Mouse (Mus musculus): ENCODE measurements around the gene Fgf22.

The Fgf22 gene

DNA sequence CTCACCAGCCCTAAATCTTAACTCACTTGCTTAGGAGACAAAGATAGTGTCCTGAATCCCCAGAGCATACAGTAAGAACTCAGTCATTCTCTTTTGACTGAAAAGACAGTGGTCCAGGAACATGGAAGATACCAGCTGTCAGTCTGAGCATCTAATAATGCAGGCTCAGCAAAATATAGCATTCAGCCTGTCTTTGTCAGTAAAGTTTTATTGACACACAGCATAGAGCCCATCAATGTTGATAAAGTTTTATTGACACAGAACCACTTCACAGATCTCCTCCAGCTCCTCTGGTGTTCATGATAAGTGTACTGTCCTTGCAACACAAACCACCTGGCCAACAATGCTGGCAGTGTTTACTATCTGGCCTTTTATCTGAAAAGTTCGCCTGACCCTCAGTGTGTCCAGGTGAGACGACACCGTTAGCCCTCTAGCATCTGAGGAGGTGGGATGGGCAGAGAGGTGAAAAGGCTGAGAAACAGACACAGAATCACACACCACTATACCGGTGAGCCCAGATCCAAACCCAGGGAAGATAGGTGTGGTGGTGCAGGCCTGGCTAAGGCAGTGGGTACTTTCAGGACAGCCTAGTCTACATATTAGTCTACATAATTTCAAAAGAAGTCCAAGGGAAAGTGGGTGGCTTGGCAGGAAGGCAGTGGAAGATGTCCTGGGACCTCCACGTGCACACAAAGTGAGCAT lies 37.6 kb downstream of the Fgf22 start:
- no peak for DNase-seq (ENCODE audit: low spot score)

DNA sequence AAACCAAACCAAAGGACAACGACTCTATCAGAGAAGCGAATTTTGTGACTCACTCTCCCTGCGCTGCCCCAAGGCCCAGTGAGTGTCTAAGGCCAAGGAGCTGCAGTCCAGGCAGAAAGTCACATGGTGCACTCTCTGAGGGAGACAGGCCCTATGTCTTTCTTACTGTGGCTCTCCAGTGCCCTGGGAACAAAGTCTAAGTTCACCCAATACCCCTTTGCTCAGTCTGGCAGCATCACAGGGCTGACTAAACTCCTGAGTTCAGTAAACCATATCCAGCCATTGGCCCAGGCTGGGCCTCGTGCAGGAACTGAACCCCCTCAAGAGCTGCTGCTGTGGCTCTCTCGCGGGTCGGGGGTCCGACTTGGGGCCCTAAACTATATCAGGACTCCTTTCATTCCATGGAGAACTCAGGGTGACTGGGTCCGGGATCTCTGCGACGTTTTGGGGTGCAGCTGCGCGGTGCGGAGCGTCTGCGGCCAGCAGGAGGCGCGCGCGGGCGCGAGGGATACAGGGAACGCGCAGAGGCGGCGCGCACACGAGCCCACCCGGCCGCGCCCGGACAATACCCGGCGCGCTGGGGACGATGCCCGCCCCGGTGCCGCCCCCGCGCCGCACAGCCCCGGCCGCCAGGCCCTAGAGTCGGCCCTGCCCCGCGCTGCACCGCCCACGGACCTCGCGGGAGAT lies 38.3 kb downstream of the Fgf22 start, which contains the start of gene Palm:
Gene Palm, plus strand, starts transcription at position 522 of the 687 bp plus-strand sequence.
- peak; percentile 47 for DNase-seq (ENCODE audit: low spot score)

DNA sequence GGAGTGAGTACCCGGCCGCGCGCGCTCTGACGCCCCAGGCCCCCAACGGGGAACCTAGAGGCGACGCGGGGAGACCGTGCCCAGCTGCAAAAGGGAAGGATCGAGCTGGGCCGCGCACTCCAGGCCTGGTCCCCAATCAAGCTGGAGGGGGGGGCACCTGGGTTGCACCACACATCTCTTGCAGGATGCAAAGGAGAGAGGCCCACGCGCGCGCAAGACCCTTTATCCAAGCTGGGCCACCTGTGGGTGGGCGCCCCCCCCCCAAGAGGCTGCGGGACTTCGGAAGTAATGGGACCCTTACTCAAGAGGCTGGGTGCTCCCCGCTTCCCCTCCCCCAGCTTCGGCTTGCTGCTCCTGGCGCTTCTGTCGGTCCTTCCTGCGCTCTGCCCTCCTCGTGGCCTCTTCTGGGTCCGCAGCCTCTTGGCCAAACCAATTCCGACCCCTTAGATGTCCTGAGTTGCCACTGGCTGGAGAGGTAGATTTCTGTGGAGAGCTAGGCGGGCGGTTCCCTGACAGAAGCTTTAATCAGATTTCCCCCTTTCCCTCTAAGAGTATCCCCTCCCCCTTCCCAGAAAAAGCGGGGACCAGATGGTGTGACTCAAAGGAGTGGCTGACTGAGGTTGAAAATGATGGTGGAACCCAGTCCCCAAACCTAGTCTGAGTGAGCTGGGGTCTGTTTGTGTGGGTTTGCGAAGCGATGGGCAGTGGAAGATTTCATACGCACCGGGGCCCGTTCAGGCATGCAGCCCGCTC lies 39.0 kb downstream of the Fgf22 start:
- DNase-seq (ENCODE audit: low spot score) = no peak

DNA sequence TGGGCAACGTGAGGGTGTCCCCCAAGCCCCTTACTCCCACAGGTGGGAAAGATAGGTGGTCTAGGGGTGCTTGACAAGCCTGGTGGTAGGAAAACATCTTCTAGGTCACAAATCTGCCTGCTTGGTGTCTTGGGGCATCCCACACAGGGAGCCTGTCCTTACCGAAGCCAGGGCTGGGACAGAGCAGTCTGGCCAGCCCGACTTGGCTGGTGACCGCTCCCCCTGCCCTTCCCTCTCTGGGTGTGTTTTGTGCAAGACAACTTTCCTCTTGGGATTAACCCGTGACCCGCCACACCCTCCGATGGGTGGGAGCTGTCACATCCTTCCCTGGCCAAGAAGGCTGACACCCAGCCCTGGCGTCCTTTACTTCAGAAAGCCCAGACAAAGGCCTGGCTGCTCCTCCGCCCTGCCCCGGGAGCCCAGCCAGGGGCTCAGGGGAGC lies 39.6 kb downstream of the Fgf22 start:
- DNase-seq (ENCODE audit: low spot score) = no peak

DNA sequence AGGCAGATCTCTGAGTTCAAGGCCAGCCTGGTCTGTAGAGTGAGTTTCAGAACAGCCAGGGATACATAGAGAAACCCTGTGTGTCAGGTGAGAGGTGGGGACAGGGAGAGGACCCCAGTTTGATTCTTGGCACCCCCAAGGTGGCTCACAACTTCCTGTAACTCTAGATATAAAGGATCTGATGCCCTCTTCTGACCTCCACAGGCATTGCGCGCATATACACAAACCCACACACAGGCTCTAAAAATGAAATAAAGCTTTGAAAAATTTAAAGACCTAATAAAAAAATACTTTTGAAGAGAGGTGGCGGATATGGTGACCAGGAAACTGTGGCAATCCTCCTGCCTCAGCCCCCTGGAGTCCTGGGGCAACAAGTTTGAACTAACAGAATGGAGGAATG lies 41.0 kb downstream of the Fgf22 start:
- no peak for DNase-seq (ENCODE audit: low spot score)

DNA sequence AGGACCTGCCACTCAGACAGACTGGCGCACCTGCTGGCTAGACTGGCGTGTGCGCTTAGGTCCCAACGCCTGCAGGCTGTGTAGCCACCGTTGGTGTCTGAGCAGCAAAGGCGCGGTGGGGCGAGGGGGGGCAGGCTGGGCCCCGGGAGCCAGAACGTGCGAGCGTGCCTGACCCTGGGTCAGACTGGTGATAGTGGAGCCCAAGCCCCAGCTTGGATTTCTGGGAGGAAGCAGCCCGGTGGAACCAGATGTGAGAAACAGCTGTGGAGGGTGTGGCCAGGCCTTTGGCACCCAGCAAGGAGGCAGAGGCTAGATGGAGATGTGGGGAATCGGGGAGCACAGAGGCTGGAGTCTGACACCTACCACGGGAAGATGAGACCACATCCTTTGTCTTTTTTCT lies 42.5 kb downstream of the Fgf22 start:
- DNase-seq (ENCODE audit: low spot score) = no peak

DNA sequence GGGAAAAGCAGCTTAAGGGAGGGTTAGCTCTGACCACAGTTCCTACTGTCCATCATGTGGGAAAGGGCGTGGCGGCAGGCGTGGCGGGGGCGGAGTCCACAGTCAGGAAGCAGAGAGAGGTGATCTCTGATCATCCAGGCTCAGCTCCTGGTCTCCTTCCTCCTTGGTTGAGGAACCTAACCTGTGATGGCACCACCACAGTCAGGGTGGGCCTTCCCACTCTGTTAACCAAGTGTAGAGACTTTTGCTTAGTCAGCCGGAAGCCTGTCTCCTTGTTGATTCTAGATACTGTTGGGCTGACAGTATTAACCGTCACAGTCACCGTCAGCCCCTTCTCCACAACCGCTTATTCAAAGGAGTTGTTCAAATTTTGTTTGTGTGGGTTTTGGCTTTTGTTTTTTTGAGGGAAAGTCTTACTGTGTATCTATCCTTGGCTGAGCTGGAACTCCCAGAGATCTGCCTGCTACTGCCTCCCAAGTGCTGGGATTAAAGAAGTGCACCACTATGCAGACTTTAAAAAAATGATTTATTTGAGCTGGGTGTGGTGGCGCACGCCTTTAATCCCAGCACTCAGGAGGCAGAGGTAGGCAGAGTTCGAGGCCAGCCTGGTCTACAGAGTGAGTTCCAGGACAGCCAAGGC lies 43.5 kb downstream of the Fgf22 start:
- no peak for DNase-seq (ENCODE audit: low spot score)

DNA sequence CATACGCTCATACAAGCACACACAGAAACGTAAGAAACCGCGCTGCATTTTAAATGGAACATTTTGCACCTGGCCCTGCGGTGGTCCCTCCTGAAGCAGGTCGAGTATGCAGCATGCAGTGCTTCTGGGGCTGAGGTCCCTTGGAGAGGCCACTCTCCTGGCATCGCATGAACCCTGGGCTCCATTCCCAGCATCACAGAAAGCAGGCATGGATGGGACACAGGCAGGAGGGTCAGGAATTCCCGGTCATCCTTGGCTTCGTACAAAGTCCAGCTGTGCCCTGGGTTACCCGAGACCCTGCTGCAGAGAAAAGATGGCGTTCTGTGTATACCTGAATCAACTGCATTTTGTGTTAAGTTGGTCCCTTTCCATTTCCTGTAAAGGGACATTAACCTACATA lies 45.6 kb downstream of the Fgf22 start:
- DNase-seq (ENCODE audit: low spot score) = no peak

DNA sequence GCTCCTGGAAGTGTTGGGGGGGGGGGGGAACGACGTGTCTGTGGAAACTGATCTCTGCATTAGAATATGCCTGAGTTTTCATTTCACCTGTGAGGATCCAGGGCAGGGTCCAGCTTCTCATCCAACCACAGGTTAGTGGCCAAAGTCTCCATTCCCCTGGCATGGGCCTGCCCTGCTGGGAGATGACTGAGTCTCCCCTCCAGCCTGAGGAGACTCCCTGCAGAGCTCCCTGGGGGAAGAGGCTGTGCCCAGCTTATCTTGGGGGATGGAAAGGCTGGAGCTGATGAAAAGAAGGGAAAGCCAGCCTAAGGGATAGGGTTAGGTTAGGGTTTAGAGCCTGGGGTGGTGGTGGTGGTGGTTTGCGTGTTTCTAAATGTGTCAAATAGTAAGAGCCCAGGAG lies 47.0 kb downstream of the Fgf22 start:
- no peak for DNase-seq (ENCODE audit: low spot score)

DNA sequence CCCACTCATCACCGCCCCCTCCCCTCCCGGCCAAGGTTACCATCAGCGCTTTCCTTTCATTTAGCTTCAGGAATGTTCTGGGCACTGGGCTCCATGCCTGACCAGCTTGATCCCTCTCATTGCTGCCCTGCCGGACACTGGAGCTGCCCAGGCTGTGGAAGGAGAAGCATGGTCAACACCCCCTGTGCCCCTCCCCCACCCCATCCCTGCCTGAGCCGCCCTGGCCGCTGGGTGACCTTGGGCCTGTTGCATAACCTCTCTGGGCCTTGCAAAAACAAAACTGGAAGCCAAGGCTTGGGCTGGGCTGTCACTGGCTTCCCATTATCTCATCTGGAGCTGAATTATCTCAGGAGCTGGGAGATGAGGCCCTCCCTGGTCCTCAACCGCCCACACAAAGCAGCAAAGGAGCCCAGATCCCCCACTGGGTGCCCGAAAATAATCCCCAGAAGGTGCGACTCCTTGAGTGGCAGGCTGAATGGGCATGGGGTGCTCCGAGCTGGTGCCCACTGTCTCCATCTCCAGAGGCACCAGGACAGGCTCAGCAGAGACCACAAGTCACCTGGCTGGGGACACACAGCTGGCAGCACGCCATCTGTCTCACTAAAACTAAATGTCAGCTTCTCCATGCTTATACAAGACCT lies 47.6 kb downstream of the Fgf22 start:
- DNase-seq (ENCODE audit: low spot score) = no peak

DNA sequence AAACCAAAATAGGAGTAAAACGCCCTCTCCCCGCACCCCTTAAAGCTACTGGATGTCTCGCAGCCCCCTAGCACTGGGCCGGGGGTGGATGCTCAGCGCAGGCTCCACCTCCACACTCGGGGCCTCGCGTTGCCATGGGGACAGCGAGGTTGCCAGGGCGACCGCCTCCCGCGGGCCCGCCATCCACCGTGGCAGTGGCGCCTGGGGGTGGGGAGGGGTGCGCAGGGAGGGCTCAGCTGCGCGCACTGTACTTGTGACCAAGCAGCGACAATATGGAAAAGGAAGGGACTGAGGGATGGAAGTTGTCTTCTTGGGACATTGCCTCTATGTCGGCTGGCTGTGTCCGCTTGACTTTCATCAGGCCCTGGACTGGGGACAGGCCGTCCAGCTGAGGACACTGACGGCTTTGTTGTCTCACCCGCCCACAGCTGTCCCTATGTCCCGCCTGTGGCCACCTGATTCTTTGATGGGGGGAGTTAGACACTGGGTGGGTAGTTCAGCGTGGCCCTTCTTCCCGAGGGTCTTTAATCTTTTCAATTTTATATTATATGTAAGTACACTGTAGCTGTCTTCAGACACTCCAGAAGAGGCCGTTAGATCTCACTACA lies 48.9 kb downstream of the Fgf22 start:
- DNase-seq (ENCODE audit: low spot score) = no peak

DNA sequence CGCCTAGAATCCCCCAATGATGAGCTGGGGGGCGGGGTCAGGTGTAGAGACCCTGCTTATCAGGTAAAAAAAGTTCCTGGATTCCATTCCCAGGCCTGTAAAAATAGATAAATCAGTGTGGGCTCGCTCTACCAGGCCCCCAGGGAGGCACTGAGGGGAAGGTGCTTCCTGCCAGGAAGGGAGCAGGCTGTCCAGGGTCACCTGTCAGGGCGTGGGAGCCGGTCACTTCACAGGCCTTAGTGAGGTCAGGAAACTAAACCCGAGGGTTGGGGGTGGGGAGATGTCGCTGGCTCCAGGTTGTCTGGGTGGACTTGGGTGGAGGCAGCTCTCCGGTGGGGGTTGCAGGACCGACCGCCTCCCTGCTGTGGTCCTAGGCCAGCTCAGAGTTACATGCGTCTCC lies 50.8 kb downstream of the Fgf22 start:
- DNase-seq (ENCODE audit: low spot score) = no peak

DNA sequence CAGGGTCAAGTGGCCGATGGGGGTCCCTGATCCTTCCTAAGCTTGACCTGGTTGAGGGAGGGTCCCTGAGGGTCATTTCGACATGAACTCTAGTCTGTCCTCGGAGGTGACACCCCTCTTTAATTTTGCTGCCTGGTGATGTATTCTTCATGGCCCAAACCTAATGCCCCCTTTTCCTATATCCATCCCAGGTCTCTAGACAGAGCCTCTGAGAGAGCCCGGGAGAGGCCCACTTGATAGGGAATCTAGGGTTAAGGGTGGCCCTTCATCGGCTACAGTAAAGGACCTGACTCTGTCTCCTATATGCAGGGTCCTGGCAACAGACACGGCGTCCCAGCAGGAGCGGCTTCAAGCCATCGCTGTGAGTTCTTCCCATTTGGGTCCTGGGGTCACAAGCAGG lies 51.5 kb downstream of the Fgf22 start:
- DNase-seq (ENCODE audit: low spot score) = no peak

DNA sequence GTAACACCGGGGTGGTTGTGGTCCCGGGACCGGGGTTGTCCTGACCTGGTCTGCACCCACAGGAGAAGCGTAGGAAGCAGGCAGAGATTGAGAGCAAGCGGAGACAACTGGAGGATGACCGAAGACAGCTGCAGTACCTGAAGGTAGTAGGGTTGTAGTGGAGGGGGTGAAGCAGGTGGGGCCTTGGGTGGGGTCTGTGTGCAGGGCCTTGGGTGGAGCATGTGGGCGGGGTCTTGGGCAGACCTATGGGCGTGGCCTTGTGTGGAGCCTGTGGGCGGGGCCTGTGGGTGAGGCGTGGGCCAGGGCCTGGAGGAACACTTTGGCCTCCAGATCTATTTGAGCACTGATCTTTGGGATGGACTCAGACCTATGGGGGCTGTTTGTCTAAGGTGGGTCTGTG lies 52.1 kb downstream of the Fgf22 start:
- no peak for DNase-seq (ENCODE audit: low spot score)

DNA sequence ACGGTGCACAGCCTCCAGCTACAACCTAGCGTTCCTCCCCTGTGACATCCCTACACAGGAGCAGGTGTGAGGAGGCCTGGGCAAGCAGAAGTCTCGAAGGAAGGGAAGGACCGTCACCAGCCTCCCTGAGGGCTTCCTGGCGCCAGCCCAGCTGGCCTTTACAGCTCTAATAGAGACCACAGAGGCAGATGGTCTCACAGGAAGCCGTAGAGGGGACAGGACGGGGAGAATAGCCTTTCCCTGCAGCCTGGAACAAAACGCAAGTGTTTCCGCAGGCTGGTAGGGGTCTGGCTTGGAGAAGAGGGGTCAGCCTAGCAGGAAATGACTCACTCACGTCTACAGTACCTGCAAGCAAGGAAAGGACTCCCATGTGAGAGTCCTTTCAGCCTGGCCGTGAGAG lies 53.0 kb downstream of the Fgf22 start:
- DNase-seq (ENCODE audit: low spot score) = no peak
